Mouse (Mus musculus): ENCODE data around the gene Hist1h2ba. TPM values are rescaled to one million over a fixed set of nuclear protein-coding genes. Genes with fewer than 3 reads are reported as not detected.

The Hist1h2ba gene
- polyA plus RNA-seq, 1 experiment = not detected

DNA sequence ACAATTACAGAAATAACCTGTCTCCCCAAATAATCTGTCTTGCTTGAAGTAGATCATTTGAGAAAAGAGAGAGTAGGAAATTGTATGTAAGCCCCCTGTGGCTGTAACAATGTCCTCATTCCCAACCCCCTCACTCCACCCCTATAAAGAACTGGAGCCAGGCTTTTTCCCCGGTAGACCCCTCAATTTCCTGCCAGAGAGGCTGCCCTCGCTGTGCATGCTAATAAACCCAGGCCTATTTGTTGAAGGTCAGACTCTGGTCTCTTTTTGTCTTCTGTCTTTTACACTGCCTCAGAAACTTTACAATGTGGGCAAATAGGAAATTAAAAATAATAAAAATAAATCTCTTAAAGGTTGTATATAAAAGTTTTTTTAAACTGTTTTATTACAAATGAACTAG is 12.3 kb upstream of the Hist1h2ba start:
- TF ChIP-seq CTCF (IDR thresholded peaks at IDR 0.05; ENCODE audit: extremely low read depth, insufficient read length, insufficient replicate concordance, low read depth, low read length) (no peak), POLR2A (IDR thresholded peaks at IDR 0.05; ENCODE audit: low read depth, low read length) (no peak)
- Histone ChIP-seq H3K27ac (ENCODE audit: insufficient read depth, low read depth, low read length) (no peak overlapping the region), H3K36me3 (ENCODE audit: control insufficient read depth, insufficient read depth, low read length) (no peaks in the 10 kb centered on the region), H3K4me1 (ENCODE audit: control insufficient read depth, insufficient read depth, insufficient read length, low read length) (no peaks in the 10 kb centered on the region), H3K4me3 (ENCODE audit: low read depth, low read length) (no peak overlapping the region), H3K27me3 (ENCODE audit: control insufficient read depth, insufficient read depth, low read length) (no peaks in the 10 kb centered on the region)
- WGBS = 84% methylated on average over 2 of the region's 2 CpGs

DNA sequence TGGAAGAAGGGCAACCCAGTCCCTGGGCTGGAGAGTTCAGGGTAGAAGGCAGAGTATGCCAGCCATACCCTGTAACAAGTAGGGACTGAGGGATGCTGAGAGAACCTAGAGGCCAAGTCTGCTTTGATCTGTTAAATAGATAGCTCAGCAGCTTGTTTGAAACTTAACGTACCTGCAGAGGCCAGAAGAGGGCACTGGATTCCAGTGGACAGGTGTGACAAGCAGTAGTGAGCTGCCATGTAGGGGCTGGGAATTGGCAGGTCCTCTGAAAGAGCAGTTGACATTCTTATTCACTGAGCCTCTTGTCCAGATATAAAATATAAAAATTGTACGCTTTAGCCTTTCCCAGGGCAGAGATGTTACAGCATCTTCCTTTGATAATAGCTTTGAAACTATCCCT is 8.9 kb upstream of the Hist1h2ba start:
- Histone ChIP-seq H3K27me3 (ENCODE audit: control insufficient read depth, insufficient read depth, low read length) (no peaks in the 10 kb centered on the region), H3K4me3 (ENCODE audit: low read depth, low read length) (no peak overlapping the region), H3K4me1 (ENCODE audit: control insufficient read depth, insufficient read depth, insufficient read length, low read length) (no peaks in the 10 kb centered on the region), H3K36me3 (ENCODE audit: control insufficient read depth, insufficient read depth, low read length) (no peaks in the 10 kb centered on the region), H3K27ac (ENCODE audit: insufficient read depth, low read depth, low read length) (no peak overlapping the region)
- 59% methylated on average over 2 of the region's 2 CpGs for WGBS
- no peak for TF ChIP-seq CTCF (IDR thresholded peaks at IDR 0.05; ENCODE audit: extremely low read depth, insufficient read length, insufficient replicate concordance, low read depth, low read length)
- no peak for TF ChIP-seq POLR2A (IDR thresholded peaks at IDR 0.05; ENCODE audit: low read depth, low read length)

- H3K4me3 ChIP-seq (ENCODE audit: low read depth, low read length) = no peak overlapping the region
- no peaks in the 10 kb centered on the region for H3K36me3 ChIP-seq (ENCODE audit: control insufficient read depth, insufficient read depth, low read length)
- no peak overlapping the region for H3K27ac ChIP-seq (ENCODE audit: insufficient read depth, low read depth, low read length)
- H3K4me1 ChIP-seq (ENCODE audit: control insufficient read depth, insufficient read depth, insufficient read length, low read length) = no peaks in the 10 kb centered on the region
- 84% methylated on average over 6 of the region's 6 CpGs for WGBS
- no peaks in the 10 kb centered on the region for H3K27me3 ChIP-seq (ENCODE audit: control insufficient read depth, insufficient read depth, low read length)
- TF ChIP-seq CTCF (IDR thresholded peaks at IDR 0.05; ENCODE audit: extremely low read depth, insufficient read length, insufficient replicate concordance, low read depth, low read length) = no peak
- TF ChIP-seq POLR2A (IDR thresholded peaks at IDR 0.05; ENCODE audit: low read depth, low read length) = no peak
Observed at GRCm38 (mm10) chr13:23940291-23940690, 6.3 kb upstream of the Hist1h2ba start.

GRCm38 (mm10) chr13:23938699-23939098 is 4.7 kb upstream of the Hist1h2ba start:
- no peak overlapping the region for H3K27ac ChIP-seq (ENCODE audit: insufficient read depth, low read depth, low read length)
- no peak overlapping the region for H3K4me3 ChIP-seq (ENCODE audit: low read depth, low read length)
- 77% methylated on average over 1 of the region's 1 CpGs for WGBS
- H3K4me1 ChIP-seq (ENCODE audit: control insufficient read depth, insufficient read depth, insufficient read length, low read length) = no peaks in the 10 kb centered on the region
- TF ChIP-seq POLR2A (IDR thresholded peaks at IDR 0.05; ENCODE audit: low read depth, low read length) (no peak), CTCF (IDR thresholded peaks at IDR 0.05; ENCODE audit: extremely low read depth, insufficient read length, insufficient replicate concordance, low read depth, low read length) (no peak)
- no peaks in the 10 kb centered on the region for H3K36me3 ChIP-seq (ENCODE audit: control insufficient read depth, insufficient read depth, low read length)
- H3K27me3 ChIP-seq (ENCODE audit: control insufficient read depth, insufficient read depth, low read length) = no peaks in the 10 kb centered on the region

DNA sequence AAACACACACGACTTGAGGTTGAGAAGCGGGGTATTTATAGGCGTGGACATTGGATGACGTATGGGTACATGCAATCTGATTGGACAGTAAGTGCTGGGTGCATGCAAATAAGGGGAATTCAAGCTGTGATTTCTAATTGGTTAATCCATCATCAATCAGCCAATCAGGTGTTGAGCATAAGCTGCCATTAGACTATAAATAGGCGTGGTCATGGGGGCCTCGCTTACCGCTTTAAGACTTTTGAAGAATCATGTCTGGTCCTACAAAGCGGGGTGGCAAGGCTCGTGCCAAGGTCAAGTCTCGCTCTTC is 210 bp upstream of the Hist1h2ba start, which contains the start of gene Hist1h2aa:
Gene Hist1h2aa (plus strand): TSS at position 252 of the 310 bp plus-strand sequence.
- no peaks in the 10 kb centered on the region for H3K36me3 ChIP-seq (ENCODE audit: control insufficient read depth, insufficient read depth, low read length)
- no peak for TF ChIP-seq POLR2A (IDR thresholded peaks at IDR 0.05; ENCODE audit: low read depth, low read length)
- no peak for TF ChIP-seq CTCF (IDR thresholded peaks at IDR 0.05; ENCODE audit: extremely low read depth, insufficient read length, insufficient replicate concordance, low read depth, low read length)
- H3K27me3 ChIP-seq (ENCODE audit: control insufficient read depth, insufficient read depth, low read length) = no peaks in the 10 kb centered on the region
- H3K4me3 ChIP-seq (ENCODE audit: low read depth, low read length) = no peak within 1 kb of the TSS
- 95% methylated on average over 10 of the region's 10 CpGs for WGBS
- no peak within 1 kb of the TSS for H3K27ac ChIP-seq (ENCODE audit: insufficient read depth, low read depth, low read length)
- peaks cover 3% of the 10 kb centered on the region; the same call in 1 of the 2 replicates for H3K4me1 ChIP-seq (ENCODE audit: control insufficient read depth, insufficient read depth, insufficient read length, low read length)

GRCm38 (mm10) chr13:23930904-23931303 is 3.1 kb downstream of the Hist1h2ba start:
- 48% methylated on average over 11 of the region's 11 CpGs for WGBS
- TF ChIP-seq POLR2A (IDR thresholded peaks at IDR 0.05; ENCODE audit: low read depth, low read length) = no peak
- no peak for TF ChIP-seq CTCF (IDR thresholded peaks at IDR 0.05; ENCODE audit: extremely low read depth, insufficient read length, insufficient replicate concordance, low read depth, low read length)
- H3K27ac ChIP-seq (ENCODE audit: insufficient read depth, low read depth, low read length) = peak overlapping the region; percentile 65
- no peaks in the 10 kb centered on the region for H3K27me3 ChIP-seq (ENCODE audit: control insufficient read depth, insufficient read depth, low read length)
- peak overlapping the region; percentile 46 for H3K4me3 ChIP-seq (ENCODE audit: low read depth, low read length)
- no peaks in the 10 kb centered on the region for H3K36me3 ChIP-seq (ENCODE audit: control insufficient read depth, insufficient read depth, low read length)
- peaks cover 10% of the 10 kb centered on the region; the same call in 1 of the 2 replicates for H3K4me1 ChIP-seq (ENCODE audit: control insufficient read depth, insufficient read depth, insufficient read length, low read length)

GRCm38 (mm10) chr13:23930461-23930860 is 3.5 kb downstream of the Hist1h2ba start:
- H3K27me3 ChIP-seq (ENCODE audit: control insufficient read depth, insufficient read depth, low read length) = no peaks in the 10 kb centered on the region
- H3K27ac ChIP-seq (ENCODE audit: insufficient read depth, low read depth, low read length) = peak overlapping the region; percentile 65
- peak overlapping the region; percentile 46 for H3K4me3 ChIP-seq (ENCODE audit: low read depth, low read length)
- no peaks in the 10 kb centered on the region for H3K36me3 ChIP-seq (ENCODE audit: control insufficient read depth, insufficient read depth, low read length)
- TF ChIP-seq CTCF (IDR thresholded peaks at IDR 0.05; ENCODE audit: extremely low read depth, insufficient read length, insufficient replicate concordance, low read depth, low read length) = no peak
- no peak for TF ChIP-seq POLR2A (IDR thresholded peaks at IDR 0.05; ENCODE audit: low read depth, low read length)
- 34% methylated on average over 9 of the region's 9 CpGs for WGBS
- peaks cover 10% of the 10 kb centered on the region; the same call in 1 of the 2 replicates for H3K4me1 ChIP-seq (ENCODE audit: control insufficient read depth, insufficient read depth, insufficient read length, low read length)

Data from small intestine, adult 2 months (tissue).